Mouse (Mus musculus): ENCODE measurements around the gene Actbl2.

DNA sequence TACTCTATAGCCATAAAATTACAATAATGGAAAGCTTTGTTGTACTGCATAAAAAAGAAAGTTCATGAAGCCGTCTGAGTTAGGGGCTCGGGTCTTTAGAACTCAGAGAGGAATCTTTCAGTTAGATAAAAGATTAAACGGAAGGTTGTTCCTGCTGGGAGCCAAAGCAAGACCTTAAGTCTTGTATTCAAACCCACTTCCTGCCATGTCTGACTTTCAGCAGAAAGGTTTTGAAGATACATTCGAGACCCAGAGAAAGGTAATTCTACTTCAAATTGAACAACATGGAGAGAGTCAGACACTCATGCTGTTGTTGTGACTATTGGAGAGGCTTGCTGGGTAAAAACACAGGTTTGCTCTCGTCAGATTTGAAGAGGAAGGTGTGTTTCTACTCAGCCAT, 3.0 kb upstream of the Actbl2 start:
- TF ChIP-seq POLR2A (IDR thresholded peaks at IDR 0.05; ENCODE audit: insufficient read length, low read depth) = no peak
- no peak for TF ChIP-seq USF1 (IDR thresholded peaks at IDR 0.05; ENCODE audit: low read depth)
- TF ChIP-seq MYOG (IDR thresholded peaks at IDR 0.05; ENCODE audit: control insufficient read depth in 1 of 3, insufficient read depth in 1 of 3, insufficient read length in 2 of 3, low read depth in 2 of 3) = no peak
- TF ChIP-seq E2F4 (IDR thresholded peaks at IDR 0.05; ENCODE audit: insufficient read depth) = no peak
- TF ChIP-seq TCF12 (IDR thresholded peaks at IDR 0.05; ENCODE audit: insufficient read depth, poor library complexity, severe bottlenecking) = no peak
- no peak for TF ChIP-seq CEBPB (IDR thresholded peaks at IDR 0.05; ENCODE audit: insufficient read depth, poor library complexity, severe bottlenecking)
- TF ChIP-seq REST (IDR thresholded peaks at IDR 0.05; ENCODE audit: insufficient read depth, insufficient read length) = no peak
